Mouse (Mus musculus): ENCODE measurements around the gene Slc35d1. TPM values are rescaled to one million over a fixed set of nuclear protein-coding genes. Genes with fewer than 3 reads are reported as not detected.

Gene Slc35d1
- total RNA-seq (2022), result 1 to 10 TPM; 5.6 to 8.4 (median 6.9) TPM

GRCm38 (mm10) chr4:103214925-103215820 lies at the start of gene Slc35d1:
Gene Slc35d1, minus strand, starts transcription at chr4:103215164.
- DNase-seq (ENCODE audit: low spot score in 2 of 2), result peak; percentile 45 to 60

DNA sequence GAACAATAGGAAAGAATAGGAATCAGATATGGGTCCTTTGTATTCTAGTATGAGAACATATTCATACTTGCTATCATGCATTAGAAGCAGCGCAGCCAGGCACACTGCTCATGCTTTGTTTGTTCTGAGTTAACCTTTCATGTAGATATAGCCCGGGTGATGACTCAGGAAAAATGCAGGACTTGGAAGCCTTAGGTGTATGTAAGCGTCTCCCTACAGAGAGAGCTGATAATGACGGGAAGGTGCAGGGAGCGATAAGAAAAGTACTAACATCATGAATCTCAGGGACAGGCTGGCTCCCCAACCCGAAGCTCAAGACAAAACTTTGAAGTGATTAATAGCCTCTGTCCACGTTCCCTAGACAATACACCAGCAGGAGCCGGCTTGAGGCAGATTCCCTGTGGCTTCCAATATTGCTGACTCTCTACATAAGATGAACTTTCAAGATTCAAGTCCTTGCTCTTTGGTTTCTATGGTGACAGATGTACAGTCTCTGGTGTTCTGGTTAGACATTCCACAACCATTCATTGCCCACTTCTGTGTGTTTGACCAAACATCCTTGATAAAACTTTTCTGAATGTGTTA lies 48.9 kb upstream of the Slc35d1 start:
- DNase-seq (ENCODE audit: low spot score in 2 of 2), result no peak

GRCm38 (mm10) chr4:103263378-103263777 lies 48.4 kb upstream of the Slc35d1 start:
- no peak for DNase-seq (ENCODE audit: low spot score in 2 of 2)

GRCm38 (mm10) chr4:103258817-103259216 lies 43.9 kb upstream of the Slc35d1 start:
- no peak for DNase-seq (ENCODE audit: low spot score in 2 of 2)

DNA sequence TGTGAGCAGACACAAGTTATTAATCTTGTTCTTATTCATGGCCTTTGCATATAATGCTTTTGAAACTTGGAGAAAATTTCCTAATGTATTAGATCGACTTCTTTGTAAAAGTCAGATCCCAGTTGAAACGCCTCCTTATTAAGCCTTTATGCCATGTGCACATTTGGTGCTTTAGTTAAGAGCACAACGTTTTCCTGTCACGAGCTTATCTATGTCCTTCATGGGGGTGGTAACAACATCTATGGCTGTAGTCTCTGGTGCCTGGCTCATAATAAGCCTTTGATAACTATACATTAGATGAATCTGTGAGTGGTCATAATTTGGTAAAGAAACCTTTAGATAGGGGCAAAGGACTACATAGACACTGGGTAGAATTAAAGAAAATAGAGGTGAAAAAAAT lies 38.9 kb upstream of the Slc35d1 start:
- DNase-seq (ENCODE audit: low spot score in 2 of 2), result no peak

DNA sequence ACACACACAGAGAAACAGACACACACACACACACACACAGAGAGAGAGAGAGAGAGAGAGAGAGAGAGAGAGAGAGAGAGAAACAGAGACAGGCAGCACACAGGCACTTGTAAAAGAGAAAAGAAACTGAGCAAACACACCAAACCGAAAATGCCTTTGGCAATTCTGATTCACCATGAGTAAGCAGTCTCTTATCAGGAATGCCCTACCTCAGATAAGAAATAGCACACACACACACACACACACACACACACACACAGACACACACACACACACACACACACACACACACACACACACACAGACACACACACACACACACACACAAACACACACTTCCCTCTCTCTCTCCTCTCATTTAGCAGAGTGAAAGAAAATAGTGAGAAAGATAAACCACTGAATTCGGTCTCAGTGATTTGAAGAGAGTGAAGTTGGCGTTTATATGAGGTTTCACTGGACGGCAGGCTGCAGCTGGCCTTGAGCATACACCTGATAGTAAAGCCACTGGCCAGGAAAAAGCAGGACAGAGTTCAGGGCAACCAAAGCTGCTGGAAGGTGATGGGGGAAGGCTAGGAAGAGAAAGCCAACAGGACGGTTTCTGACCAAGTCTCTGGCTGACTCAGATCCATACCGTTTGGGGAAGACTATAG lies 34.6 kb upstream of the Slc35d1 start:
- no peak for DNase-seq (ENCODE audit: low spot score in 2 of 2)

DNA sequence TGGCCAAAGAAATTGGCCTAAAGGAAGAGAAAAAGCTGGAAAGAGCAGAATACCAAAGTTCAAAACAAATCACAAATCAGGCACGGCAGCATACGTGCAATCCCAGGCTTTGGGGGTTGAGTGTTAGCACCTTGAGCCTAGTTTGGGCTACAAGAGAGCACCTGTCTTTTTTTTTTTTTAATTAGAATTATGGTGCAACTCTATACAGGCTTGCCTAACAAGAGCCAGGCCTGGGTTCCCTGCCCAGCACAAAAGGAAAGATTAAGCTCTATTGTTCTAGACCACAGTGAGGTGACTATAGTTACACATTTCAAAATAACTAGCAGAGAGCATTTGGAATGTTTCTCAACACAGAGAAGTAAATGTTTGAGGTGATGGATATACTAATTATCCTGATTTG lies 32.8 kb upstream of the Slc35d1 start:
- DNase-seq (ENCODE audit: low spot score in 2 of 2), result no peak

DNA sequence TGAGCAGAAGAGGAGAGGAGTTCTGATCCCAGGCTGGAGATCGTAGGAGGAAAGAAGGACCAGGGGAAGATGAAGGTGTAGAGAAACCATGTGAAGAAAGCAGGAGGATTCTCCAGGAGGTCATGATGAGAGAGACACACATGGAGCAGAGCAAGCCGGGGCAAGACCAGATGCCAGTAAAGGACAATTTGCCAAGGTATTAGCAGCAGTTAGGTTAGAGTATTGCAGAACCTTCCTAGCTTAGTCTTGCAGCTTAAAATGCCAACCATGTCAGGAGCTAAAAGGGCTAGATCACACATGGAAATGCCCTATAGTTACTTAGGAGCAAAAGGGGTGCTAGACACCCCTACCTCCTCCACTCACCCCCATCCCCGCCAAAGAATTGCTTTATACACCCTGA lies 32.3 kb upstream of the Slc35d1 start:
- no peak for DNase-seq (ENCODE audit: low spot score in 2 of 2)

GRCm38 (mm10) chr4:103232156-103232555 lies 17.2 kb upstream of the Slc35d1 start:
- DNase-seq (ENCODE audit: low spot score in 2 of 2), result no peak

GRCm38 (mm10) chr4:103222854-103223253 lies 7.9 kb upstream of the Slc35d1 start:
- no peak for DNase-seq (ENCODE audit: low spot score in 2 of 2)

DNA sequence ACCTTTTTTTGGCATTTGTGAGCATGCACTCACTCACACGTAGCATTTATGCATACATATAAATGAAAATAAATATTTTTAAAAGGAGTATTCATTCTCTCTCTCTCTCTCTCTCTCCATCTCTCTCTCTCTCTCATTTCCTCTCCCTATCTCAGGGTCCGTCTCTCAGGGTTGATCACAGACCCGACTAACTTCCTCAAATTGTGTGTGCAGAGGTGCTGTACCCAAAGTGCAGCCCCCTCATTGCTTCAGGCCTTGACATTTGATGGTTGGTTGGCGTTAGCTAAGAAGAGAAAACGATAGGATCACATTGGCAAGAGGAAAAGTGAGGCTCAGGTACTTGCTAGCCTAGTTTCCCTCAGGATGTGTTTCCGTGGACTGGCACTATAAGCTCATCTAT lies 6.8 kb upstream of the Slc35d1 start:
- no peak for DNase-seq (ENCODE audit: low spot score in 2 of 2)

DNA sequence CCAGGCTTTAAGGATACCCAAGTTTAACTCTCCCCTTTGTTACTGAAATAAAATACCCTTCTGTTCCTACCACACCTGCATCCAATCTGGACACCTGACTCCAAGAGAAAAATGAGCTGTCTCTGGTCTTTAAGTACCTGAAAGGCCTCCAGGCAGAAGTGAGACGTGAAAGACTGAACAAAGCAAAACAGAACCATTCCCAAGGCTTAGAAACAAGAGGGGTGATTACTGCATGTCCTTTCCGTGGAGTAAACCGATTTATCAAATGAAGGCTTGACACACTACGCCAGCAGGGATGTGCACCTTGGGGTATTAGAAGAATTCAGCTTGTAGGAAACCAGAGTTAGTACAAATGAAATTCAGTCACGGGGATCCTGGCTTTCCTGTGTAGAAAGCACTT lies 4.0 kb upstream of the Slc35d1 start:
- no peak for DNase-seq (ENCODE audit: low spot score in 2 of 2)

- no peak for DNase-seq (ENCODE audit: low spot score in 2 of 2)
Measured at GRCm38 (mm10) chr4:103216046-103216445, 1.1 kb upstream of the Slc35d1 start.

GRCm38 (mm10) chr4:103214498-103214924 lies 453 bp downstream of the Slc35d1 start:
- DNase-seq (ENCODE audit: low spot score in 2 of 2), result peak; percentile 20 to 51

DNA sequence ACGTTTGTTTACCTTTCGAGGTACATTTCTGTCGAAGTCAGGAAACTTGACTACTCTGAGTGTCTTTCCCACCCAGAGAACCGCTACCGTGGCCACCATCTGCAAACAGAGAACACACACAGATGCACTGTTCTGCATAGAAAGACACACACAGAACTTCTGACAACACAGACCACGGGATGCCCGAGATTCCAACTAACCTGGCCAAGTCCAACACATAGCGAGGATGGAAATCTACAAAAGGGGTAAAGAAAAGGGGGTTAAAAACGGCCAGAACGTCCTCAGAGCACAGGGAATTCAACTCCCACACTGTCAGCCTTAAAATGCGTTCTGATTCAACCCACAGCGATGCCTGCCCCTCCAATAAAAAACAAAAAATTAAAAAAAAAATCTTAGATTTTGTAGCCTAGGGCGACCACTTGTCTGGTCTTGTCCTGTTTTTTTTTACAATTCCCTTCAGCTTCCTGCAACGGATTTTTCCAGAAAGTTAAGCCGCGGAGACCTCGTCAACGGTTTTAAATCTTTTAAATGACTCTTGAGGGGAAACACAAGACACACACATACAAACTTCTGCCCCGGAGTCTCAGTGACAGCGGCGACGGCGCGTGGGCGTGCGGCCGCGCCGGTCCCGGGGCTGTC lies 986 bp downstream of the Slc35d1 start:
- no peak for DNase-seq (ENCODE audit: low spot score in 2 of 2)

GRCm38 (mm10) chr4:103208553-103208952 lies 6.4 kb downstream of the Slc35d1 start:
- no peak for DNase-seq (ENCODE audit: low spot score in 2 of 2)

GRCm38 (mm10) chr4:103203646-103204045 lies 11.3 kb downstream of the Slc35d1 start:
- DNase-seq (ENCODE audit: low spot score in 2 of 2), result no peak

DNA sequence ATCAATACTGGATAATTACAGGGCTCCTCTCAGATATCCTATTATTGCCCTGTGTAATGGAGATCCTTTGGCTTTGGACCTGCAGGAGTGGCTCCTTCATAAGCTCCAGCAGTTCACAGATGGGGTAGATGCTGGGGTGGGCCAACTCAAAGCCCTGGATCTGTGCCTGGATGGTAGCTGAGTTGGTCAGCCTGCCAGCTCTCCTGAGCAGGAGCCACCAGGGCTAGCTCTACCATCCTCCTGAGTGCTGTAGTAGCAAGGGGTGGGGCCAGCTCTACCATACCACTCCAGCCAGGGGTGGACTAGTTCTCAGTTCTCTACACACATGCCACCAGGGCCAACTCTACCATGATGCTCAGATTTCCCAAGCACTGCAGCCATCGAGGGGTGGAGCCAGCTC lies 14.9 kb downstream of the Slc35d1 start:
- no peak for DNase-seq (ENCODE audit: low spot score in 2 of 2)

GRCm38 (mm10) chr4:103199086-103199485 lies 15.9 kb downstream of the Slc35d1 start:
- DNase-seq (ENCODE audit: low spot score in 2 of 2), result no peak

DNA sequence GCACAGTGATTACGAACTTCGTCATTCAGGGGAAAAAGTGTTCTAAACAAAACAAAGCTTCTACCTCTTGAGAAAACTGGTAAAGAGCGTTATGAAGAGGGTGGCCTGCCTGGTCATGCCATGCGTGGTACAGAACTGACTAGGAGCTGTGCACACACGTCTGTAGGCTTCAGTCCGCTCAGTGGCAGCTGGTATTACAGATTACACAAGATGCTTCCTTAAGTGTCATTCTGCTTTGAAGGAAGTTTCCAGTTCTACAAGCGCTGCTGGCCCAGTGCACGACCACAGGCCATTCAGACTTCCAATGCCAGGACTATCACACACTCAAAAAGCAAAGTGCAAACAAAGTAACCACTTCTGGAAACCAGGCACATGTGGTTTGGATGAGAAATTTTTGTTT lies 17.6 kb downstream of the Slc35d1 start:
- DNase-seq (ENCODE audit: low spot score in 2 of 2), result no peak

DNA sequence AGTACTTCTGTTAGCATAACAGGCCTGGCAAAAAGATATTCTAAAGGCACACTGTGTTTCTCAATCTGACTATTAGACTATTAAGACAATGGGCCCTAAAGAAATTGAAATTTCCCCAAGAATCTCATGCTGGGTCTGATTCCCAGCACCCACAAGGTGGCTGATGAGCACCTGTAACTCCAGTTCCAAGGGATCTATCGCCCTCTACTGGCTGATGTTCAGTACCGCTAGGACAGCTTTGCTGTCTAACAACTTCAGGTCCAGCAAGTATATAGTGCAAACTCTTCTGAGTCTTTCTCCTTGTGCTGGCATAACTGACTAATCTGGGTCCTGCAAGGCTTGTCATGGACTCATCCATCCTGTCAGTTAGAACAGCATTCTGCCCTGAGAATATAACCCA lies 22.5 kb downstream of the Slc35d1 start:
- no peak for DNase-seq (ENCODE audit: low spot score in 2 of 2)
